Mouse (Mus musculus): ENCODE measurements around the gene Cox8b. TPM values are rescaled to one million over a fixed set of nuclear protein-coding genes. Genes with fewer than 3 reads are reported as not detected.

The Cox8b gene
- polyA plus RNA-seq, 1 experiment from 2014 or later: 1.2 TPM

DNA sequence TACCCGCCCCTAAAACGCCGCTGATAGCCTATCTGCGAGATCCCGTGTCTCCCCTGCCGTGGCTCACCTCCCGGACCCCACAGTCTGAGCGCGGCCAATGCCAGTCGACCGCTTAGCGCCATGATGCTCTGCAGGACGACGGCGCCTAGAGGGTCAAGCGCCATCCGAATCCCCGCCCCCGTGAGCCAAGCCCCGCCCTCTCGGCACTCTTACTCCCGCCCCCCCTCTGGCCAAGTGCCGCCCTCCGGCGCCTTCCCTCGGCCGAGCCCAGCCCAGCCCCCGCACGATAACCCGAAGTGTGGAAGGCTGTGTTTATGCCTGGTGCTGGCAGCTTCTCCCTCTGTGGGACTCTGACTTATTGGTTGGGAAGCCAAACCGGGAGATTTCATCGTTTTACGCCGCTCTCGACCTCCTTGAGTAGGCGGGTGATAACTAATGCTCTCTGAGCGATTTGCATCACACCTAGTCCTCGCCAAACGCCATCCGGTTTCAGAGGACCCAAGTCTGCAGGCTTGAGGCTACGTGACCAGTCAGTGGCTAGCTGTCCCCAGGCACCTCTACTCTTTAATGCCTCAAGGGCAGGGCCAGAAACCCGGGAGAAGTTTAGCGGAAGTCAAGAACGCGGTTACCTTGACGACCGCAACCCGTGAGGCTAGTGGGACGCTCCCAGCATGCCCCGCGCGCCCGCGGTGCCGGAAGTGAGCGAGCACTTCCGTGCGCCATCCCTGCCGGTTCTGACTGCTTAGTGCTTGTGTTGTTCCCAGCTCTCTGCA, 18.4 kb downstream of the Cox8b start, which contains the start of the genes Psmd13 and Sirt3:
Gene Psmd13, plus strand, starts transcription at position 273 of the 773 bp plus-strand sequence.
Gene Sirt3, minus strand, starts transcription at position 614 of the 773 bp plus-strand sequence.
- 2% methylated on average over 59 of the region's 59 CpGs for WGBS (ENCODE audit: insufficient replicate concordance)

DNA sequence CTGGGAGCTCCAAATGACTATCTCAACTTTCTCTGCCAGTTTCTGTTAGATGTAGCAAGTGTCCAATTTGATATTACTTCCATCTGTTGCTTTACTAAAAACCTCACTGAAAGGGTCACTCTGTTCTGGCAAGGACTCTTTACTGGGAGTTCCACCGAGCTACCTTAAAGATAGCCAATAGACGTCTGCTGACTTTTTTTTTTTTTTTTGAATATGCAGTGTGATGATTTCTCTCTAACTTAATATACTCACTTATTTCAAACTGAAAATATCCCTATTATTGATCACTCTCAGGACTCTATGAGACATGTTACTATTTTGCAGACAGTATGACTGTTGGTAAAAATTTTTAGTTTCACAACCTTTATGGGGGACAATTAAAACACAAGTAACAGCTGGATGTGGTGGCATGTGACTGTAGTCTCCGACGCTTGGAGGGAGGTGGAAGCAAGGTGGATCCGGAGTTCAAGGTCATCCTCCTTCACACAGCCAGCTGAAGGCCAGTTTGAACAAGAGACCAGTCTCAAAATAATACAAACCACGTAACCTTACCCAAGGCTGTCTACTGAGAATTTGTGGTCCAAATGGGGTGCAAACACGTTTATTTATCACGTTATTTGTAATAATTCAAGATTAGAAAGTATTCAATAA, 19.3 kb downstream of the Cox8b start:
- H3K36me3 ChIP-seq (replicated peaks; ENCODE audit: insufficient read depth, low read length): peaks cover 19% of the 10 kb centered on the region
- no peaks in the 10 kb centered on the region for H3K27me3 ChIP-seq (ENCODE audit: insufficient read depth, low read length)
- 2% methylated on average over 8 of the region's 8 CpGs for WGBS (ENCODE audit: insufficient replicate concordance)
- H3K9ac ChIP-seq (replicated peaks): peak overlapping the region; percentile 90
- peak; percentile 9; the same call in 1 of the 2 replicates for ATAC-seq
- peak overlapping the region; percentile 89 for H3K4me2 ChIP-seq (ENCODE audit: low read depth, low read length)
- peak overlapping the region; percentile 93 for H3K27ac ChIP-seq (ENCODE audit: low read depth)
- TF ChIP-seq EP300 (IDR thresholded peaks at IDR 0.05; ENCODE audit: low read depth): no peak
- no peak for TF ChIP-seq CTCF (IDR thresholded peaks at IDR 0.05; ENCODE audit: low read depth)
- DNase-seq: no peak
- H3K9me3 ChIP-seq (ENCODE audit: low read length): no peaks in the 10 kb centered on the region
- peak overlapping the region; percentile 88 for H3K4me3 ChIP-seq (ENCODE audit: low read depth, low read length)
- H3K4me1 ChIP-seq (ENCODE audit: insufficient read depth): peaks cover 22% of the 10 kb centered on the region

More for the DNA sequence above, 18.4 kb downstream of the Cox8b start, which contains the start of the genes Psmd13 and Sirt3:
- Histone ChIP-seq H3K27me3 (ENCODE audit: insufficient read depth, low read length) (no peaks in the 10 kb centered on the region), H3K9ac (replicated peaks) (peak within 1 kb of the TSS; percentile 90), H3K27ac (ENCODE audit: low read depth) (peak within 1 kb of the TSS; percentile 93), H3K4me3 (ENCODE audit: low read depth, low read length) (peak within 1 kb of the TSS; percentile 88), H3K4me2 (ENCODE audit: low read depth, low read length) (peak within 1 kb of the TSS; percentile 89), H3K9me3 (ENCODE audit: low read length) (no peaks in the 10 kb centered on the region), H3K4me1 (ENCODE audit: insufficient read depth) (peaks cover 22% of the 10 kb centered on the region), H3K36me3 (replicated peaks; ENCODE audit: insufficient read depth, low read length) (peaks cover 27% of the 10 kb centered on the region)
- ATAC-seq (peak; percentile 88), DNase-seq (peak; percentile 95)
- no peak for TF ChIP-seq CTCF (IDR thresholded peaks at IDR 0.05; ENCODE audit: low read depth)
- no peak for TF ChIP-seq EP300 (IDR thresholded peaks at IDR 0.05; ENCODE audit: low read depth)

- no peaks in the 10 kb centered on the region for H3K27me3 ChIP-seq (ENCODE audit: insufficient read depth, low read length)
- H3K27ac ChIP-seq (ENCODE audit: low read depth): peak overlapping the region; percentile 93
- TF ChIP-seq CTCF (IDR thresholded peaks at IDR 0.05; ENCODE audit: low read depth) (no peak), EP300 (IDR thresholded peaks at IDR 0.05; ENCODE audit: low read depth) (peak; percentile 74)
- peaks cover 17% of the 10 kb centered on the region for H3K36me3 ChIP-seq (replicated peaks; ENCODE audit: insufficient read depth, low read length)
- peak overlapping the region; percentile 88; the same call in 1 of the 2 replicates for H3K4me3 ChIP-seq (ENCODE audit: low read depth, low read length)
- peaks cover 22% of the 10 kb centered on the region for H3K4me1 ChIP-seq (ENCODE audit: insufficient read depth)
- ATAC-seq (peak; percentile 66), DNase-seq (peak; percentile 46)
- H3K9me3 ChIP-seq (ENCODE audit: low read length): no peaks in the 10 kb centered on the region
- H3K4me2 ChIP-seq (ENCODE audit: low read depth, low read length): peak overlapping the region; percentile 89
- 28% methylated on average over 3 of the region's 3 CpGs for WGBS (ENCODE audit: insufficient replicate concordance)
- H3K9ac ChIP-seq (replicated peaks): peak overlapping the region; percentile 90; the same call in 1 of the 2 replicates
Measured at GRCm38 (mm10) chr7:140880419-140880818, 19.8 kb downstream of the Cox8b start.

GRCm38 (mm10) chr7:140879355-140879754, 20.9 kb downstream of the Cox8b start:
- H3K9me3 ChIP-seq (ENCODE audit: low read length): no peaks in the 10 kb centered on the region
- no peak for TF ChIP-seq EP300 (IDR thresholded peaks at IDR 0.05; ENCODE audit: low read depth)
- no peak for TF ChIP-seq CTCF (IDR thresholded peaks at IDR 0.05; ENCODE audit: low read depth)
- H3K4me1 ChIP-seq (ENCODE audit: insufficient read depth): peaks cover 25% of the 10 kb centered on the region
- peak overlapping the region; percentile 89 for H3K4me2 ChIP-seq (ENCODE audit: low read depth, low read length)
- no peaks in the 10 kb centered on the region for H3K27me3 ChIP-seq (ENCODE audit: insufficient read depth, low read length)
- no peak overlapping the region for H3K4me3 ChIP-seq (ENCODE audit: low read depth, low read length)
- H3K9ac ChIP-seq (replicated peaks): peak overlapping the region; percentile 47
- ATAC-seq (no peak), DNase-seq (no peak)
- H3K27ac ChIP-seq (ENCODE audit: low read depth): peak overlapping the region; percentile 93
- WGBS (ENCODE audit: insufficient replicate concordance): 32% methylated on average over 7 of the region's 7 CpGs
- peaks cover 23% of the 10 kb centered on the region for H3K36me3 ChIP-seq (replicated peaks; ENCODE audit: insufficient read depth, low read length)

- Histone ChIP-seq H3K27ac (ENCODE audit: low read depth) (no peak overlapping the region), H3K9ac (replicated peaks) (no peak overlapping the region), H3K27me3 (ENCODE audit: insufficient read depth, low read length) (no peaks in the 10 kb centered on the region), H3K9me3 (ENCODE audit: low read length) (no peaks in the 10 kb centered on the region), H3K4me2 (ENCODE audit: low read depth, low read length) (no peak overlapping the region), H3K4me3 (ENCODE audit: low read depth, low read length) (no peak overlapping the region), H3K4me1 (ENCODE audit: insufficient read depth) (peaks cover 20% of the 10 kb centered on the region), H3K36me3 (replicated peaks; ENCODE audit: insufficient read depth, low read length) (peaks cover 25% of the 10 kb centered on the region)
- ATAC-seq: no peak
- TF ChIP-seq CTCF (IDR thresholded peaks at IDR 0.05; ENCODE audit: low read depth) (no peak), EP300 (IDR thresholded peaks at IDR 0.05; ENCODE audit: low read depth) (no peak)
- 48% methylated on average over 6 of the region's 6 CpGs for WGBS (ENCODE audit: insufficient replicate concordance)
- DNase-seq: no peak
Measured at GRCm38 (mm10) chr7:140877364-140877763, 22.9 kb downstream of the Cox8b start.

DNA sequence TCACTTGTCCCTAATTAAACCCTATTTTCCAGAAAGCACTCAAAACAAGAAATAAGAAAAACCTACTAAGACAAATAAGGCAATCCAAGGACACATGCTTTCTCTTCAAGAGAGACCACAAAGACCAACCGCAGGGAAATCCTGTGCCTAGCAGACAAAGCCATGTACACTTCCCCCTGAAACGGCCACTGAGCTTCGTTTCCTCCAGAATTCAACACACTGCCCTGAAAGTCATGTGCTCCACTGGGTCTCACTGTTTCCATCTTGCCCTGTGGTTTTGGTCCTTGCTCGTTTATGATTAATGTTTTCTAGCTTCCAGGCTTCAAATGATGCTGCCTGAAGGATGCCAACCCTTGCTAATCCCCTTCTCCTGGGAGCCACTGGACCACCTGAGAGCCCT, 26.0 kb downstream of the Cox8b start:
- ATAC-seq (peak; percentile 46; the same call in 1 of the 2 replicates), DNase-seq (no peak)
- 44% methylated on average over 4 of the region's 4 CpGs for WGBS (ENCODE audit: insufficient replicate concordance)
- no peak overlapping the region for H3K4me3 ChIP-seq (ENCODE audit: low read depth, low read length)
- no peak for TF ChIP-seq EP300 (IDR thresholded peaks at IDR 0.05; ENCODE audit: low read depth)
- TF ChIP-seq CTCF (IDR thresholded peaks at IDR 0.05; ENCODE audit: low read depth): no peak
- peak overlapping the region; percentile 48; the same call in 1 of the 2 replicates for H3K27ac ChIP-seq (ENCODE audit: low read depth)
- peaks cover 14% of the 10 kb centered on the region for H3K4me1 ChIP-seq (ENCODE audit: insufficient read depth)
- no peaks in the 10 kb centered on the region for H3K9me3 ChIP-seq (ENCODE audit: low read length)
- H3K4me2 ChIP-seq (ENCODE audit: low read depth, low read length): no peak overlapping the region
- no peak overlapping the region for H3K9ac ChIP-seq (replicated peaks)
- H3K36me3 ChIP-seq (replicated peaks; ENCODE audit: insufficient read depth, low read length): peaks cover 39% of the 10 kb centered on the region
- H3K27me3 ChIP-seq (ENCODE audit: insufficient read depth, low read length): no peaks in the 10 kb centered on the region

Measured in liver, postnatal 0 days (tissue).